ENCODE assay signal across 26 mouse cellular contexts in genomic region chr19:59831304-59831703, GRCm38 (mm10).
"Had no signal": no experiment of that assay in that cellular context is flagged by ENCODE, and none has a peak within 500 bp of the region (broad histone marks: within the 10 kb centered on the region; RNA-seq: fewer than 3 reads in every experiment).

No protein-coding gene starts in this region.

- H3K4me1 ChIP-seq: heart, embryonic 13.5 days; heart, embryonic 15.5 days; hindbrain, embryonic 10.5 days; hindbrain, embryonic 12.5 days; limb, embryonic 12.5 days; limb, embryonic 15.5 days; liver, embryonic 13.5 days had no signal

- H3K36me3 ChIP-seq: heart, embryonic 13.5 days; heart, embryonic 15.5 days; hindbrain, embryonic 10.5 days; hindbrain, embryonic 12.5 days; kidney, embryonic 15.5 days; limb, embryonic 12.5 days; limb, embryonic 15.5 days; liver, embryonic 13.5 days had no signal

- H3K9me3 ChIP-seq: heart, embryonic 13.5 days; heart, embryonic 15.5 days; hindbrain, embryonic 10.5 days; hindbrain, embryonic 12.5 days; kidney, embryonic 15.5 days; limb, embryonic 12.5 days; limb, embryonic 15.5 days; liver, embryonic 13.5 days had no signal

- H3K9ac ChIP-seq: heart, embryonic 13.5 days; heart, embryonic 15.5 days; hindbrain, embryonic 12.5 days; hindbrain, embryonic 14.5 days; kidney, embryonic 15.5 days; limb, embryonic 12.5 days; limb, embryonic 15.5 days; liver, embryonic 13.5 days had no signal

- H3K4me3 ChIP-seq: heart, adult 2 months; heart, embryonic 13.5 days; heart, embryonic 15.5 days; hindbrain, embryonic 10.5 days; hindbrain, embryonic 12.5 days; kidney, embryonic 15.5 days; limb, embryonic 12.5 days; limb, embryonic 15.5 days; liver, embryonic 13.5 days had no signal

- DNase-seq: gastrocnemius, postnatal 14 days; gastrocnemius, postnatal 36 days; heart, adult 11 months; heart, adult 2 months; heart, postnatal 14 days; heart, postnatal 36 days; kidney, adult 11 months; kidney, adult 2 months; kidney, adult 9 months; kidney, postnatal 14 days; kidney, postnatal 36 days; layer of hippocampus, adult 9-11 months; layer of hippocampus, postnatal 36 days; left cerebral cortex, postnatal 4 days; liver, embryonic 13.5 days had no signal

- H3K27me3 ChIP-seq: heart, embryonic 13.5 days; heart, embryonic 15.5 days; hindbrain, embryonic 12.5 days; kidney, embryonic 15.5 days; limb, embryonic 12.5 days; limb, embryonic 15.5 days; liver, embryonic 13.5 days had no signal

- ATAC-seq: hindbrain, postnatal 0 days had no signal

- H3K27ac ChIP-seq: heart, adult 2 months; heart, embryonic 13.5 days; heart, embryonic 15.5 days; hindbrain, embryonic 10.5 days; hindbrain, embryonic 12.5 days; hindbrain, embryonic 14.5 days; hindbrain, postnatal 0 days; kidney, embryonic 15.5 days; kidney, postnatal 0 days; limb, embryonic 12.5 days; limb, embryonic 15.5 days; liver, embryonic 13.5 days had no signal

- H3K4me2 ChIP-seq: heart, embryonic 11.5 days; heart, embryonic 13.5 days; heart, embryonic 15.5 days; hindbrain, embryonic 12.5 days; hindbrain, embryonic 14.5 days; kidney, embryonic 15.5 days; limb, embryonic 12.5 days; limb, embryonic 15.5 days; liver, embryonic 13.5 days had no signal
